Mouse (Mus musculus): ENCODE data around the gene Cmip. TPM values are rescaled to one million over a fixed set of nuclear protein-coding genes. Genes with fewer than 3 reads are reported as not detected.

The Cmip gene
- polyA plus RNA-seq, 1 experiment from 2014 or later = 131 TPM

DNA sequence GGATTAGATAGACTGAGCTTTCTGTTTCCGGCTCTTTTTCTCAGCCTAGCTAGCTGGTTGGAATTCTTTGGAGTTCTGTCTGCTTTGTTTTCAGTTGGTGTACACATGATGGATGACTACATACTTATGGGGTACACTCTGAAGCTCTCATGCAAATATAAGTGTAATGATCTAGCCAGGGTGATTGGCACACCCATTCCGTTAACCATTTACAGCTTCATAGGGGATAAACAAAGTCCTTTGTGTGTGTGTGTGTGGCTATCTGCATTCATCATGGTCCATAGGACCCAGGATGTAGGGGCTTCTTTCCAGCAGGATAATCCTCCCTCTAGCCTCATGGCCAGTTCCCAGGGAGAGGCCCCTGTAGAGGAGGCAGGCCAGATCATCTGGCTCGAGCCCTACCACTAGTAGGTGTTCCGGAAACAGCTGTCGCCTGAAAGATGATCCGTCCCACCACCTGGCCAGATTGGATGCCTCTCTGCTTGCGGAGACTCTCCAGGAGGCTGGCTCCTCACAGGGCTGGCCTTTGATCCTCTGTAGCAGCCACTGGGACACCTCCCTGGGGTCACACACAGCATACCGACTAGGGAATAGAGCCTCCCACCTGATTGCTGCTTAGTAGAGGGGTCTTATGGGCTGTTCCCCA is 57.6 kb downstream of the Cmip start:
- ATAC-seq (ENCODE audit: low FRiP score) = no peak
- Histone ChIP-seq H3K9me3 (ENCODE audit: control insufficient read depth, low read length) (no peaks in the 10 kb centered on the region), H3K9ac (no peak overlapping the region), H3K27ac (peak overlapping the region; percentile 32; the same call in 1 of the 2 replicates), H3K4me1 (replicated peaks; ENCODE audit: control insufficient read depth, insufficient read depth, low read length) (peaks cover 25% of the 10 kb centered on the region), H3K4me3 (replicated peaks; ENCODE audit: low read length) (no peak overlapping the region), H3K27me3 (ENCODE audit: control insufficient read depth, insufficient read depth, low read length) (no peaks in the 10 kb centered on the region), H3K4me2 (replicated peaks) (no peak overlapping the region), H3K36me3 (replicated peaks; ENCODE audit: control insufficient read depth, insufficient read depth) (no peaks in the 10 kb centered on the region)
- WGBS = 24% methylated on average over 8 of the region's 8 CpGs
- no peak for DNase-seq (ENCODE audit: low spot score)

DNA sequence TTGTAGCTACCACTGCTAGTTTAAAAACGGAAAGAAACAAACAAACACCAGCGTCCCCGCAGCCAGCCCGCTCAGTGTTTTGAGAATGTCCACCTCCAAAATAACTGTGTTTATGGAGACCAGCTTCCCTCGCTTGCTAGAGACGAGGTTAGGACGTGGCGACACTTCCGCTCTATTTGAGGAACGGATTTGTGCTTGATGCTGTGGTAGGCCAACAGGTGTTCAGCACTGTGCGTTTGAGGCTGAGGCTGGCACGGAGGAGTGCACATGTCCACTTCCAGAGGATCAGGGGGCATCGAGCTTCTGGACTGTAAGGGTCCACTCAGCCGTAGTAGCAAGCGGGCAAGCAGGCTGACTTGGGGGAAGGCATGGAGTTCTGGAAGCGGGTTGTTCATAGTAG is 58.9 kb downstream of the Cmip start:
- Histone ChIP-seq H3K27me3 (ENCODE audit: control insufficient read depth, insufficient read depth, low read length) (no peaks in the 10 kb centered on the region), H3K4me3 (replicated peaks; ENCODE audit: low read length) (no peak overlapping the region), H3K9me3 (ENCODE audit: control insufficient read depth, low read length) (no peaks in the 10 kb centered on the region), H3K9ac (no peak overlapping the region), H3K36me3 (replicated peaks; ENCODE audit: control insufficient read depth, insufficient read depth) (no peaks in the 10 kb centered on the region), H3K27ac (no peak overlapping the region), H3K4me1 (replicated peaks; ENCODE audit: control insufficient read depth, insufficient read depth, low read length) (peaks cover 38% of the 10 kb centered on the region), H3K4me2 (replicated peaks) (no peak overlapping the region)
- DNase-seq (ENCODE audit: low spot score) (no peak), ATAC-seq (ENCODE audit: low FRiP score) (no peak)
- 93% methylated on average over 16 of the region's 16 CpGs for WGBS

DNA sequence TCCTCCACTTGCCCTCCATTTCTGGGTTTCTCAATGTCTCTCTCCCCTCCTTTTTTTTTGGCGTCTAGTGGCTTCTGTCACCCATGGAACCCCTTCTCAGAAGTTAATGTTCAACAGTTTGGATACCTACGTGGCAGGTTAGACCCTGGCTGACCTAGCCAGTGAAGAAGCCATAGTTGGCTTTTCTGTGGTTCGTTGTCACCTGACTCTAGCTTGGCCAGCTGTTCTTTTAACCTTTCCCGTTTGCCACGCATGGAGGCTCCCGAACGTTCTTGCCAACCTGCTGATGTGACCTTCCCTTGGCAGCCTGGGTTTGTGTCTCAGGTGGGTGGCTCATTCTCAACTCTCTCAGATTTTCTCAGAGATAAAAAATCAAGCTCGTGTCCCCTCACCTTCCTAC is 60.6 kb downstream of the Cmip start:
- peaks cover 54% of the 10 kb centered on the region for H3K4me1 ChIP-seq (replicated peaks; ENCODE audit: control insufficient read depth, insufficient read depth, low read length)
- no peak overlapping the region for H3K9ac ChIP-seq
- H3K9me3 ChIP-seq (ENCODE audit: control insufficient read depth, low read length) = no peaks in the 10 kb centered on the region
- DNase-seq (ENCODE audit: low spot score) = no peak
- H3K27ac ChIP-seq = no peak overlapping the region
- H3K4me2 ChIP-seq (replicated peaks) = no peak overlapping the region
- no peak overlapping the region for H3K4me3 ChIP-seq (replicated peaks; ENCODE audit: low read length)
- no peaks in the 10 kb centered on the region for H3K27me3 ChIP-seq (ENCODE audit: control insufficient read depth, insufficient read depth, low read length)
- H3K36me3 ChIP-seq (replicated peaks; ENCODE audit: control insufficient read depth, insufficient read depth) = no peaks in the 10 kb centered on the region
- WGBS = 92% methylated on average over 8 of the region's 8 CpGs
- no peak for ATAC-seq (ENCODE audit: low FRiP score)

DNA sequence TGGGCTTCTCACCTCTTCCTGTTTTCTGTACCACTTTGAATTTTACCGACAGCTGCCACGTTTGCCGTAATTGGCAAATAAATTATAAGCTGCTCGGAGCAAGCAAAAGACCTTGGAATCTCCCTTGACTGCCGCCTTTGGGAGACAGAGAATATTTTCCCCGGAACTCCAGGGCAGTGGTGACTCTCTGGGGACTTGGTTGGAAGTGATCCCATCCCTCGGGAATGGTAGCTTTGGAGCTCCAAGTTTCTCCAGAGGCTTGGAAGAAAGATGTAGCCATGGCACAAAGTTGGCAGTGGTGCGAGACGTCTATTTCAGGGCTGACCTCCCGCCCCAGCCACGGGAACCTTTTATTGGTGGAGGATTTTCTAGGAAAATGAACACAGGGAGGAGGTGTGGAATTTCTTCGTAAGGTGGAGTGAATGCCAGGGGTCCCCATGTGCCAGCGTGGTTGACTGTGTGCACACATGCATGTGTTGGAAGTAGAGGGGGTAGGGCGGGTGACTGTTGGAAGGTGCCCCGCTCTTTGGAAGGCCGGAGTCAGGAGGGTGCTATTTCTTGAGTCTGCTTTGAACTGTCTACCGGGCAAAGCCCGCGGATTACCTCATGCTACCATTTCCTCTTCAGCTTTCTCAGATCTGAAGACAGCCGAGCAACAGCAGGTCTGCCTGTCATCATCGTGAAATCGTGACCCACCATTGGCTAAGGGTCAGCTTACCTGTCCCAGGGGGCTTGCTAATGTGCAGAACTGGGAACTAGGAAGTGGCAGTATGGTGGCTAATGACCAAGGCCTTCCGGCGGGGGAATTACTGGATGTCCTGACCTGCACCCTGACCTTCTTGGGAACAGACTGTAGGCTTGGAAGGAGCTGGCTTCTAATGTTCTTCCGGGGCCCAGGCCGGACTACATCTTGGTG is 62.3 kb downstream of the Cmip start:
- 81% methylated on average over 26 of the region's 26 CpGs for WGBS
- H3K27ac ChIP-seq = peak overlapping the region; percentile 5; the same call in 1 of the 2 replicates

DNA sequence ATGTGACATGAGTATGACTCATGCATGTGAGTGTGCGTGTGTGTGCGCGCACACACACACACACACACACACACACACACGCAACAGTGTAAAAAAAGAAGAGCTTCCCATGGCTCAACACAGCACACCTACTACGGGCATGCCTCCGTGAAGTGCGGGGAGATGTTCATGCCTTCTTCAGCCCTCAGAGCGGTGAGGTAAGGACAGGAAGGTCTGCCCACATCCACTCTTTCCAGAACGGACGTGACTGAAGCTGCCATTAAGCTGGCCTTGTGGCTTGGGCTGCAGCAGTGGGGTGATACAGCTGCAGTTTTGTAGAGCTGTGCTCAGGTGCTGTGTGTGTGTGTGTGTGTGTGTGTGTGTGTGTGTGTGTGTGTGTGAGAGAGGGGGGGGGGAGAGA is 63.8 kb downstream of the Cmip start:
- H3K9me3 ChIP-seq (ENCODE audit: control insufficient read depth, low read length) = no peaks in the 10 kb centered on the region
- ATAC-seq (ENCODE audit: low FRiP score) (no peak), DNase-seq (ENCODE audit: low spot score) (no peak)
- WGBS = 96% methylated on average over 10 of the region's 10 CpGs
- H3K4me2 ChIP-seq (replicated peaks) = no peak overlapping the region
- no peaks in the 10 kb centered on the region for H3K36me3 ChIP-seq (replicated peaks; ENCODE audit: control insufficient read depth, insufficient read depth)
- H3K4me3 ChIP-seq (replicated peaks; ENCODE audit: low read length) = no peak overlapping the region
- peaks cover 51% of the 10 kb centered on the region for H3K4me1 ChIP-seq (replicated peaks; ENCODE audit: control insufficient read depth, insufficient read depth, low read length)
- H3K27me3 ChIP-seq (ENCODE audit: control insufficient read depth, insufficient read depth, low read length) = no peaks in the 10 kb centered on the region
- H3K27ac ChIP-seq = peak overlapping the region; percentile 38; the same call in 1 of the 2 replicates
- H3K9ac ChIP-seq = no peak overlapping the region

More for the DNA sequence above, 62.3 kb downstream of the Cmip start:
- Histone ChIP-seq H3K4me1 (replicated peaks; ENCODE audit: control insufficient read depth, insufficient read depth, low read length) (peaks cover 60% of the 10 kb centered on the region), H3K27me3 (ENCODE audit: control insufficient read depth, insufficient read depth, low read length) (no peaks in the 10 kb centered on the region), H3K4me2 (replicated peaks) (no peak overlapping the region), H3K36me3 (replicated peaks; ENCODE audit: control insufficient read depth, insufficient read depth) (no peaks in the 10 kb centered on the region), H3K9ac (no peak overlapping the region), H3K4me3 (replicated peaks; ENCODE audit: low read length) (no peak overlapping the region), H3K9me3 (ENCODE audit: control insufficient read depth, low read length) (no peaks in the 10 kb centered on the region)
- ATAC-seq (ENCODE audit: low FRiP score) (no peak), DNase-seq (ENCODE audit: low spot score) (no peak)

DNA sequence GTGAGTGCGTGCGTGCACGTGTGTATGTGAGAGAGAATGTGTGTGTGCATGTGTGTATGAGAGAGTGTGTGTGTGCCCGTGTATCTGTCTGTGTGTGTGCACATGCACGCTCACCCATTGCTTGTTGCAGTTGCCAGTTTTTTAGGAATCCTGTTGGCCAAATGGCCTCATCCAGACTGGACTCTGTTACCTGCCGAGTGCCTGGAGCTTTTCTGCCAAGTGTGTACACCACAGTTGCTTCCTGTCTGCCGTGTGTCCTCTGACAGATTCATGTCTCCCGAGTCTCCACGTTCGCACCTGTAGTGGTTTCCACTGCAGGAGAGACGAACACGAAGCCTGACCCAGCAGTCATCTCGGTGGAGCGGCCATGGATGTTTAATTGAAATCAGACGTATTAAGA is 64.4 kb downstream of the Cmip start:
- Histone ChIP-seq H3K9me3 (ENCODE audit: control insufficient read depth, low read length) (no peaks in the 10 kb centered on the region), H3K4me1 (replicated peaks; ENCODE audit: control insufficient read depth, insufficient read depth, low read length) (peaks cover 51% of the 10 kb centered on the region), H3K36me3 (replicated peaks; ENCODE audit: control insufficient read depth, insufficient read depth) (no peaks in the 10 kb centered on the region), H3K9ac (no peak overlapping the region), H3K27ac (peak overlapping the region; percentile 88), H3K27me3 (ENCODE audit: control insufficient read depth, insufficient read depth, low read length) (no peaks in the 10 kb centered on the region), H3K4me3 (replicated peaks; ENCODE audit: low read length) (no peak overlapping the region), H3K4me2 (replicated peaks) (no peak overlapping the region)
- DNase-seq (ENCODE audit: low spot score) (no peak), ATAC-seq (ENCODE audit: low FRiP score) (no peak)
- 71% methylated on average over 15 of the region's 15 CpGs for WGBS

DNA sequence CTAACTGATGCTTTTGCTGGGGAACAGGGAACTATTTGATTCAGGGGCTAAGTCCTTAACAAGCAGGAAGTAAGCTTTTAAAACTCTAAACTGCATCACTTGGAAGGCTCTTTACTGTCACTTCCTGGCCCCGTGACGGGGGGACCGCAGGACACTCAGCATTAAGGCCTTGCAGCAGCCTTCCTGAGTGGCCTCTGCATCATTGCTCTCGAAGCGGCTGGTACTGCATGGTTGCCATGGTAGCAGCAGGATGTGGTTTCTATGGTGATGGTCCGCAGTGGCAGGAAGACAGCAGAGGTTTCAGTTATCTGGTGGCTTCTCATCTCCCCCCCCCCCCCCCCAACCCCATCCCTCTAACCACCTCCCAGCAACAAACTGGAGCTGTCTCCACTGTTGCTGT is 65.2 kb downstream of the Cmip start:
- 0 out of 2 replicates have a peak overlapping the region, but pooled peaks have one; percentile 29 for H3K9ac ChIP-seq
- ATAC-seq (ENCODE audit: low FRiP score) = peak; percentile 86
- 11% methylated on average over 6 of the region's 6 CpGs for WGBS
- no peaks in the 10 kb centered on the region for H3K27me3 ChIP-seq (ENCODE audit: control insufficient read depth, insufficient read depth, low read length)
- no peaks in the 10 kb centered on the region for H3K36me3 ChIP-seq (replicated peaks; ENCODE audit: control insufficient read depth, insufficient read depth)
- H3K4me2 ChIP-seq (replicated peaks) = peak overlapping the region; percentile 45
- peaks cover 52% of the 10 kb centered on the region for H3K4me1 ChIP-seq (replicated peaks; ENCODE audit: control insufficient read depth, insufficient read depth, low read length)
- H3K27ac ChIP-seq = peak overlapping the region; percentile 88
- no peaks in the 10 kb centered on the region for H3K9me3 ChIP-seq (ENCODE audit: control insufficient read depth, low read length)
- DNase-seq (ENCODE audit: low spot score) = peak; percentile 77
- no peak overlapping the region for H3K4me3 ChIP-seq (replicated peaks; ENCODE audit: low read length)

DNA sequence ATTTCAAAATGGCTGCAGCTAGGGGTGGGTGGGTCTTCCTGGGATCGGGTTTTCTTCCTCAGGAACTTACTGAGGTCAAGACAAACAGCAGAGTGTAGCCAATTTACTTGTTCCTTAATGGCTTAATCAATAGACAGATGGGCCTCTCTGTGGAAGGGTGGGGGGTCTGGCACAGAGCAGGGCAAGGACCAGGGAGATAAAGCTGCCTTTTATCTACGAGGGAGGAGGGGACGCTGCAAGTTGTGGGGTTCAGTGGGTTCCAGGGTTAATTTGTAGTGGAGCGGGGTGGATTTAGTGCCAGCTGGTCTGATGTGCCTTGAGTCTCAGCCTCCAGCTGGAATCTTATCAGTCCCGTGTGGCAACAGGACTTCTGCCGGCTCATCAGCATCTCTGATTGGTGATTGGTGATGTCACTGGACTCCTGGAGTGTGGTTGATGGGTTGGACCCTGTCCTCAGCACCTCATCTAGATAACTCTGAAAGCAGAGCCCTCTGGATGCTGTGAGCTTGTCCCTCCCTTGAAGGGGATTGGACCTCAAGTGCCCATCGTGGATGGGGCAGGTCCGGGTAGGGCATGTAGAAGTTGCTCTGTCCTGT is 65.9 kb downstream of the Cmip start:
- Histone ChIP-seq H3K9me3 (ENCODE audit: control insufficient read depth, low read length) (no peaks in the 10 kb centered on the region), H3K4me1 (replicated peaks; ENCODE audit: control insufficient read depth, insufficient read depth, low read length) (peaks cover 59% of the 10 kb centered on the region), H3K27me3 (ENCODE audit: control insufficient read depth, insufficient read depth, low read length) (no peaks in the 10 kb centered on the region), H3K4me3 (replicated peaks; ENCODE audit: low read length) (no peak overlapping the region), H3K4me2 (replicated peaks) (peak overlapping the region; percentile 45), H3K9ac (0 out of 2 replicates have a peak overlapping the region, but pooled peaks have one; percentile 29), H3K27ac (peak overlapping the region; percentile 88), H3K36me3 (replicated peaks; ENCODE audit: control insufficient read depth, insufficient read depth) (no peaks in the 10 kb centered on the region)
- ATAC-seq (ENCODE audit: low FRiP score) (peak; percentile 15; the same call in 1 of the 2 replicates), DNase-seq (ENCODE audit: low spot score) (no peak)
- WGBS = 39% methylated on average over 8 of the region's 8 CpGs

DNA sequence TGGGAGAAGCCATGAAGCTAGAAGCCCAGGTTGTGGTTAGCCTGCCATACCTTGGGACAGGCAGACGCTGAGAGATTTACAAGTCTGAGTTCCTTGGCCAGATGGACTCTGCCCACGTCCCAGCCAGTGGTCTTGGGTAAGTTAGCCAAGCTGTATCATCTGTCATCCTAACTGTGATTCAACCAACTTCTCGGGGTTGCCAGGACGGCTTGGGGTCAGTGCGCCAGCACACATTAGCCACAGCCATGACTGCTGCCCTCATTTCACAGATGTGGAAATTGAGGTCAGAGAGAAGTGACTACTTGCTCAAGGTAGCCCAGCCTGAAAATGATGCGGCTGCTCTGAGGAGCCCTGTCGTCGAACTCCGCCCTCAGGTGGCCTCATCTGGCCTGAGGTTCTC is 68.0 kb downstream of the Cmip start:
- H3K27me3 ChIP-seq (ENCODE audit: control insufficient read depth, insufficient read depth, low read length) = no peaks in the 10 kb centered on the region
- H3K4me3 ChIP-seq (replicated peaks; ENCODE audit: low read length) = no peak overlapping the region
- H3K4me1 ChIP-seq (replicated peaks; ENCODE audit: control insufficient read depth, insufficient read depth, low read length) = peaks cover 63% of the 10 kb centered on the region
- no peak overlapping the region for H3K4me2 ChIP-seq (replicated peaks)
- H3K9ac ChIP-seq = no peak overlapping the region
- H3K36me3 ChIP-seq (replicated peaks; ENCODE audit: control insufficient read depth, insufficient read depth) = no peaks in the 10 kb centered on the region
- no peaks in the 10 kb centered on the region for H3K9me3 ChIP-seq (ENCODE audit: control insufficient read depth, low read length)
- 95% methylated on average over 9 of the region's 9 CpGs for WGBS
- DNase-seq (ENCODE audit: low spot score) (no peak), ATAC-seq (ENCODE audit: low FRiP score) (no peak)
- H3K27ac ChIP-seq = no peak overlapping the region
